Mouse (Mus musculus) MEL (cell line): ENCODE measurements around the gene Srp9.

Experiments
- CHD2 ChIP-seq: IDR thresholded peaks from 2 replicates; pipeline ENCODE4 v1.6.1; 2011; ENCODE audit warnings: low read length, improper control_type of control experiment
- CTCF ChIP-seq, 3 experiments: IDR thresholded peaks in 2 of 3; conservative IDR thresholded peaks in 1 of 3; 2 replicates each; pipeline ENCODE4 v1.5.1; 2011 to 2012; ENCODE audit warnings: low read length in 3 of 3, low read depth in 2 of 3, mild to moderate bottlenecking in 2 of 3, improper control_type of control experiment in 1 of 3, inconsistent platforms in 1 of 3, mixed read lengths in 1 of 3, moderate library complexity in 1 of 3; ENCODE audit not compliant: control insufficient read depth in 1 of 3, insufficient read depth in 1 of 3, poor library complexity in 1 of 3, severe bottlenecking in 1 of 3
- ETS1 ChIP-seq: IDR thresholded peaks from 2 replicates; pipeline ENCODE4 v1.6.1; 2012; ENCODE audit warnings: low read depth, mild to moderate bottlenecking, inconsistent platforms, low read length, improper control_type of control experiment, moderate library complexity
- MAFK ChIP-seq: IDR thresholded peaks from 2 replicates; pipeline ENCODE4 v1.6.1; 2011; ENCODE audit warnings: low read depth, mild to moderate bottlenecking, low read length, improper control_type of control experiment, borderline replicate concordance
- POLR2A ChIP-seq, 2 experiments: IDR thresholded peaks; 2 replicates each; pipeline ENCODE4 v1.6.1; 2011 to 2012; ENCODE audit warnings: low read length in 2 of 2, mild to moderate bottlenecking in 2 of 2, control low read depth in 1 of 2, improper control_type of control experiment in 1 of 2, low read depth in 1 of 2, moderate library complexity in 1 of 2; ENCODE audit not compliant: control insufficient read depth in 1 of 2, insufficient read depth in 1 of 2, poor library complexity in 1 of 2
- RAD21 ChIP-seq: IDR thresholded peaks from 2 replicates; pipeline ENCODE4 v1.6.1; 2011; ENCODE audit warnings: mild to moderate bottlenecking, low read depth, low read length, improper control_type of control experiment
- TBP ChIP-seq: IDR thresholded peaks from 2 replicates; pipeline ENCODE4 v1.8.0; 2011; ENCODE audit warnings: low read depth, low read length, improper control_type of control experiment
- USF2 ChIP-seq, 2 experiments: IDR thresholded peaks; 2 replicates each; pipeline ENCODE4 v1.6.1; 2011 to 2012; ENCODE audit warnings: improper control_type of control experiment in 2 of 2, low read length in 2 of 2, borderline replicate concordance in 1 of 2, inconsistent platforms in 1 of 2, low read depth in 1 of 2, mild to moderate bottlenecking in 1 of 2; ENCODE audit not compliant: insufficient read depth in 1 of 2
- ZC3H11A ChIP-seq: IDR thresholded peaks from 2 replicates; pipeline ENCODE4 v1.6.1; 2012; ENCODE audit warnings: low read depth, mild to moderate bottlenecking, inconsistent platforms, low read length, improper control_type of control experiment
- ZKSCAN1 ChIP-seq: IDR thresholded peaks from 2 replicates; pipeline ENCODE4 v1.6.1; 2012; ENCODE audit warnings: low read depth, mild to moderate bottlenecking, inconsistent platforms, low read length, improper control_type of control experiment, moderate library complexity

GRCm38 (mm10) chr1:182162951-182163350, 38.4 kb downstream of the Srp9 start:
- no peak for TF ChIP-seq USF2 (IDR thresholded peaks at IDR 0.05; ENCODE audit: borderline replicate concordance in 1 of 2, insufficient read depth in 1 of 2, low read depth in 1 of 2, low read length in 2 of 2)
- TF ChIP-seq CTCF (IDR thresholded peaks at IDR 0.05 in 2 of 3, conservative IDR thresholded peaks at IDR 0.05 in 1 of 3; ENCODE audit: control insufficient read depth in 1 of 3, insufficient read depth in 1 of 3, low read depth in 2 of 3, low read length in 3 of 3, poor library complexity in 1 of 3, severe bottlenecking in 1 of 3) = no peak
- no peak for TF ChIP-seq ETS1
- TF ChIP-seq TBP = no peak
- TF ChIP-seq POLR2A (IDR thresholded peaks at IDR 0.05; ENCODE audit: control insufficient read depth in 1 of 2, insufficient read depth in 1 of 2, low read depth in 1 of 2, low read length in 2 of 2, poor library complexity in 1 of 2) = no peak
- no peak for TF ChIP-seq RAD21
- no peak for TF ChIP-seq MAFK
- TF ChIP-seq CHD2 = no peak
- TF ChIP-seq ZKSCAN1 = no peak
- no peak for TF ChIP-seq ZC3H11A
